Mouse (Mus musculus) brain, adult 10 weeks (tissue): Measurements from ENCODE around the gene H2-Eb2. TPM values are rescaled to one million over a fixed set of nuclear protein-coding genes. Genes with fewer than 3 reads are reported as not detected.

ENCODE experiments used
- polyA plus RNA-seq: library from polyadenylated mRNA; stranded (reverse); fragments of 350-450 nt; fragmentation: Illumina TruSeq; extraction: RNeasy Lipid Tissue Mini Kit (QIAGEN cat#74804); gene quantifications from one replicate; pipeline ENCODE4 v1.2.3, GENCODE M21; 2015; ENCODE audit warnings: low read depth, low replicate concordance

Gene H2-Eb2
- 0.12 TPM for polyA plus RNA-seq

GRCm38 (mm10) chr17:34325436-34325835 lies at the start of gene H2-Eb2:
TSS of gene H2-Eb2 (plus strand) at chr17:34325665.

GRCm38 (mm10) chr17:34287648-34288047 lies 37.8 kb upstream of the H2-Eb2 start, which contains the start of gene H2-Aa:
TSS of gene H2-Aa (minus strand) at chr17:34287823.

GRCm38 (mm10) chr17:34305380-34306030 lies 20.0 kb upstream of the H2-Eb2 start, which contains the start of gene H2-Eb1:
TSS of gene H2-Eb1 (plus strand) at chr17:34305867.

GRCm38 (mm10) chr17:34354539-34354938 lies 29.1 kb downstream of the H2-Eb2 start, which contains the start of gene Btnl2:
TSS of gene Btnl2 (plus strand) at chr17:34354822.

GRCm38 (mm10) chr17:34376847-34377246 lies 51.4 kb downstream of the H2-Eb2 start, which contains the start of gene Btnl1:
TSS of gene Btnl1 (plus strand) at chr17:34377132.

Other genes with a start within 250 kb of the H2-Eb2 start
- 1.2 TPM for gene H2-Oa, start 233.3 kb upstream of the H2-Eb2 start, polyA plus RNA-seq
- 15.6 TPM for gene H2-DMa, start 206.1 kb upstream of the H2-Eb2 start, polyA plus RNA-seq
- gene Brd2, start 203.0 kb upstream of the H2-Eb2 start, polyA plus RNA-seq: 127 TPM
- 0.57 TPM for gene H2-DMb2, start 182.4 kb upstream of the H2-Eb2 start, polyA plus RNA-seq
- 2.6 TPM for gene H2-DMb1, start 172.6 kb upstream of the H2-Eb2 start, polyA plus RNA-seq
- 2.1 TPM for gene Tap1, start 138.1 kb upstream of the H2-Eb2 start, polyA plus RNA-seq
- gene Psmb9, start 137.9 kb upstream of the H2-Eb2 start, polyA plus RNA-seq: 3.4 TPM
- 7.5 TPM for gene Psmb8, start 127.9 kb upstream of the H2-Eb2 start, polyA plus RNA-seq
- gene Tap2, start 122.1 kb upstream of the H2-Eb2 start, polyA plus RNA-seq: 5.0 TPM
- 1.2 TPM for gene H2-Ob, start 86.8 kb upstream of the H2-Eb2 start, polyA plus RNA-seq
- 3.8 TPM for gene H2-Ab1, start 68.0 kb upstream of the H2-Eb2 start, polyA plus RNA-seq
- gene H2-Aa, start 37.8 kb upstream of the H2-Eb2 start, polyA plus RNA-seq: 4.1 TPM
- 4.5 TPM for gene H2-Eb1, start 19.8 kb upstream of the H2-Eb2 start, polyA plus RNA-seq
- not detected for gene Btnl2, start 29.2 kb downstream of the H2-Eb2 start, polyA plus RNA-seq
- gene Btnl1, start 51.5 kb downstream of the H2-Eb2 start, polyA plus RNA-seq: not detected
- 4.6 TPM for gene BC051142, start 73.2 kb downstream of the H2-Eb2 start, polyA plus RNA-seq
- gene Btnl4, start 151.7 kb downstream of the H2-Eb2 start, polyA plus RNA-seq: not detected
- gene Btnl6, start 191.7 kb downstream of the H2-Eb2 start, polyA plus RNA-seq: not detected
- 2.6 TPM for gene Notch4, start 238.6 kb downstream of the H2-Eb2 start, polyA plus RNA-seq